Mouse (Mus musculus) heart, adult 11 months (tissue): ENCODE measurements around the gene Ptk6.

Experiments used
- DNase-seq: peaks from one replicate; pipeline ENCODE4 v3.0.0; 2022

Gene Ptk6

DNA sequence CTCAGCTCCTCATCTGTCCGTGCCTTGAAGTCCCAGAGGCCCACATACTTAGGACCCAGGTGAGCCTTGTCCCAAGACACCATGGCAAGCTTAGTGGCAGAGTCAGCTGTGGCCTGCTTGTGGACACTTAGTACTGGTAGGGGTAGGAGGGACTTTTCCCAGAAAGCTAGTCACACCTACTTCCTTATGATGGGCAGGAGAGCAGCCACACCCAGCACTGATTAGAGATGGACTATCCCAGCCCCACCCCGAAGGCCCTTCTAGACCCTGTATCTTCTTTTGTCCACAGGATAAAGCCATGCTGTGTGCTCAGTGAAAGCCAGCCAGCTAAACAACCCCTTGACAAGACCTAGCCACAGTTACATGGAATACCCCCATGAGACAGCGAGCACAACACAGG is at the start of gene Ptk6:
TSS of gene Ptk6 (minus strand) at position 368 of the 400 bp plus-strand sequence.
- no peak for DNase-seq

- DNase-seq: peak; percentile 71
Observed at GRCm38 (mm10) chr2:181251841-181252240, 49.3 kb upstream of the Ptk6 start.

GRCm38 (mm10) chr2:181249217-181249616 is 46.6 kb upstream of the Ptk6 start:
- no peak for DNase-seq

DNA sequence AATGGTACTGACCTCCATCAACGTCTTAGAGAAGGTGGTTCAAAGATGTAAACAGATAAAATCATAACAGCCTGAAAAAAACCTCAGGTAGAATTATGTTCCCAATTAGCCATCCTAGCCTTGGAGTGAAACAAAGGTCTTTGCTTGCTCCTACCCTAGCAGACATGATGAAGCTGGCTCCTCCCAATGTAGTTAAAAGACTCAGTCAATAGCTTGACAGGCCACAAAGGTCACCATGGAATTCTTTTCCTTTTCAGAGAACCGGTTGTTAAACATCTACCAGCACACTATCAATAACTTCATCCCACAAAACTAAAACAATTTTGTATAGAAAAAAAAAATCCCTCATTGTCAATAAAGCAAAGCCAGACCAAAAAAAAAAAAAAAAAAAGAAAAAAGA is 42.4 kb upstream of the Ptk6 start:
- DNase-seq: peak; percentile 7

GRCm38 (mm10) chr2:181243706-181244394 is 41.3 kb upstream of the Ptk6 start:
- DNase-seq: peak; percentile 96

DNA sequence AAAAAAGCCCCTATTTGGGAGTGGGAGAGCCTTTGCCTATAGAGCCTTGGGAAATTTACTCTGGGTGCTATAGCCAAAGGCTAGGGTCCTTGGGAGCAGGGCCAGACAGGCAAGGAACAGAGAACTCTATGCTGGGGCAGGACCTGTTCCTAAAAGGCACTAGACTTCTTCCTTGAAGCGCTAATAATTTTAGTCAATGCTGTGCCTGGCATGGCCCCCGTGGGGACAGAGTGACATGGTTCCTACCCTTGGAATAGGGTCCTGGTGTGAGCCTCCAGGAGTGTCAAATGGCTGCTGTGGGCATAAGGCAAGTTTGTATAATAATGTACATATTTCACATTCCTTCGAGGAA is 39.7 kb upstream of the Ptk6 start:
- DNase-seq: peak; percentile 86

GRCm38 (mm10) chr2:181241602-181242313 is 39.2 kb upstream of the Ptk6 start, which contains the start of gene Helz2:
Gene Helz2, minus strand, starts transcription at chr2:181242027.
- peak; percentile 98 for DNase-seq

GRCm38 (mm10) chr2:181240806-181241440 is 38.3 kb upstream of the Ptk6 start:
- peak; percentile 90 for DNase-seq

DNA sequence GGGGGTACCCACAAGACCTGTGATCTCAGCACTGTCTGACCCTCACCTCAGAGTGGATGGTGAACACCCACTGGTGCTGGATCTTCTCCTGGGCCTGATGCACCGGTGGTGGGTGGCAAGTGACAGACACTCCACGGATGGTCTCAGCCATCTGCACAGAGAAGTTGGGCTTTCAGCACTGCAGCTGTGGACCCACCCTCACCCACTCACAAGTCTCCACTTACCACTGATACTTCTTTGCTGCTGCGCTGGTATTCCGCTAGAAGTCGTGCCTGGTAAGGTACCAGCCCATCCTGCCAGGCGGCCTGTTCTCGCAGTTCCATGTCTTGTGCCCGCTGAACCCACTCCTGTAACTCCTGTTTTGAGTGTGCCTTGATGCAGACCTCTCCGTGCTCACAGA is 36.7 kb upstream of the Ptk6 start:
- peak; percentile 92 for DNase-seq

DNA sequence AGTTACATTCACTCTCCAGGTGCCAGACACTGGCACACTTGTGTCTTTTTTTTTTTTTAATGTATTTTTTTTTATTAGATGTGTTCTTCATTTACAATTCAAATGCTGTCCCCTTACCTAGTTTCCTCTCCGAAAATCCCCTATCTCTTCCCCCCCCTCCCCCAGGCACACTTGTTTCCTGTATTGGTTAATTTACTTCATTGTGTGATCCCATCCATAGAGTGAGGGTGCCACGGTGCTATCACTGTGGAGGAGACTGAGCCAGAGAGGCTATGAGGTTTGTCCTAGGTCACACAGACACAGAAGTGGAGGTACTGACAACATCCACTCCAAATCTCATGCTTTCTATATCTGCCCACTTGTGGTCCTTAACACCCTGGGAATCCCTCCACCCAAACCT is 36.3 kb upstream of the Ptk6 start:
- DNase-seq: no peak

GRCm38 (mm10) chr2:181238091-181238610 is 35.6 kb upstream of the Ptk6 start:
- DNase-seq: peak; percentile 94

- DNase-seq: peak; percentile 87
Observed at GRCm38 (mm10) chr2:181237251-181238014, 34.8 kb upstream of the Ptk6 start.

DNA sequence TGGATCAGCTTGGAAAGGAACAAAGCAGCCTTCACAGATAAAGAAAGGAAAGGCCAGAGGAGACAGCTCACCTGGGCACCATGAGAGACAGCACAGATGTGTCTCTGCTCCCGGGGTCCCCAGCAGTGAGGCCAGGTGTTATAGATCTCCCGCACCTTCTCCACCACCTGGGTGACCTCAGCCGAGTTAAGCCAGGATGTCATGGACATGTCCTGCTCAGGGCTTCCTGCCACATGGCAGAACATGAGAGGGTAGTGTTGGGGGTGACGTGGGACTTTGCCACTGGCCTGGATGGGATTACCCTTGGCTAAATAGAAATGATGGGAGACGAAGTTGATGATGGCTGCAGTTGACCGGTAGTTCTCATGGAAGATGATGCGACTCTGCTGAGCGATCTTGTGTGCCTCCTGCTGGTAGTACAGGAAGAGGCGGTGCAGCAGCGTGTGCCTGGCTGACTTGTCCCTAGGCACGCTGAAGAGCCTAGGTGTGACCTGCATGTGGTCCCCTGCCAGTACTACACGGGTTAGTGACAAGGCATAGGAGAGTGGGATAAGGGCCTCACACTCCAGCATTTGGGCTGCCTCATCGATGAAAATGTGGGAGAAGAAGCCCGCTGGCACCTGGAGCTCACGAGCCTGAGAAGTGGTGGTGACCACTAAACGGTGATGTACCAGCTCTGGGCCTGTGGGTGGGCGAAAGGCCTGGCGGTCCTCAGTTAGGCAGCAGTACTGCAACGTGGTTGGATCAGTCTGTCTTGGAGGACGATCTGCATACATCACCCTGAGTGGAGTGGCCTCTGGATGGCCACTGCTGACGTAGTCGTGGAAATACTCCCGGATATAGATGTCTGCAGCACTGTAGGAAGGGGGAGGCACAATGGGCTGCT is 33.3 kb upstream of the Ptk6 start:
- peak; percentile 89 for DNase-seq

DNA sequence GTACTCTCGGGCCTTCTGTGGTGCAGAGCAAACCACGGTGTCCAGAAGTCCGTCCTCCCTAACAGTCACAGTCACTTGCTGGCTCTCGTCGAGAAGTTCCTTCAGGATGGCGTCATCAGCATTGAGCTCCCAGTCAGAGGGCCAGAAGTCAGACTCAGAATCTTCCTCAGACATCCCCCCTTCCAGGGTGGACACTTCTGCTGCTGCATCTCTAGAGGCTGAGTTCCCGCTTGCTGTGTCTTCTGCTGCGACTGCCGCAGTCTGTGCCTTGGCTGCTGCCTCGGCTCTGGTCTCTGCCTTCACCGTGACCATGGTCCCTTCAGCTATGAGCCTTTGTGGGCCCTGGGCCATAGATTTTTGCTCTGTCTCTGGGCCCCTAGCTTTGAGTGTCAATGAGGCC is 32.1 kb upstream of the Ptk6 start:
- peak; percentile 92 for DNase-seq

GRCm38 (mm10) chr2:181233443-181233842 is 30.9 kb upstream of the Ptk6 start:
- peak; percentile 90 for DNase-seq

GRCm38 (mm10) chr2:181231171-181231570 is 28.6 kb upstream of the Ptk6 start:
- peak; percentile 87 for DNase-seq

DNA sequence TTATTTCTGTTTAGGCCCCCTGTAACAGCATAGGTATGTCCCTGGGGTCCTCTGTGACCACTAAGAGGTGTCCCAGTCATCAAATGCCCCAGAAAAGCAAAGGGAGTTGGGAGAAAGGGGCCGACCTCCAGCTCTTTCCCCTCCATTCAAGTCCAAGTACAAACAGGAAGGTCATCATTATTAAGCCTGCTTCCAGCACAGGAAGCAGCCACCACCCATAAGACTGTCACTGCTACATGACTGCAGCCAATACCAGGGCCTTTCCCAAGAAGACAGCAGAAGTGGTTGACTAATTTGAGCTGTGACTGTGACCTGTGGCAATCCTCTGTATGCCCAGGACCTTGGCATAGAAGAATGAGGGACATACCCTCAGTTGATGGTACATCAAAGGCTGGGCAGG is 25.7 kb upstream of the Ptk6 start:
- peak; percentile 95 for DNase-seq

DNA sequence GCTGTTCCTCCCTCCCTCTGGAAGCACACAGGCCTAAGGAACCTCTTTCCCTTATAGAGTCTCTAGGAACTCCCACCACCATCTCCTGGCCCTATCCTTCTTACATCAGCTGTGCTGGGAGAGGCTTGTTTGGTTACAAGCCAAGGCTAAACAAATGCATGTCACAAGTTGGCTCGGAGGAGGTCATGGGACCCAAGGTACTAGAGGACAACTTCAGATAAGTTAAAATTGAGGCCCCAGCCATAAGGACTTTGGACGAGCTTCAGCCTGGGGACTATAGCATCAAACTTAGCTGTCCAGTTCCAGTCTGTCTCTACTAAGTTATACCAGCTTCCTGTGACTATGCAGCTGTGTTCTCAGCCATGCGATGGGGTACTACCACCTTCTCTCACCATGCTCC is 24.5 kb upstream of the Ptk6 start:
- DNase-seq: no peak

GRCm38 (mm10) chr2:181224994-181225393 is 22.4 kb upstream of the Ptk6 start:
- DNase-seq: no peak

DNA sequence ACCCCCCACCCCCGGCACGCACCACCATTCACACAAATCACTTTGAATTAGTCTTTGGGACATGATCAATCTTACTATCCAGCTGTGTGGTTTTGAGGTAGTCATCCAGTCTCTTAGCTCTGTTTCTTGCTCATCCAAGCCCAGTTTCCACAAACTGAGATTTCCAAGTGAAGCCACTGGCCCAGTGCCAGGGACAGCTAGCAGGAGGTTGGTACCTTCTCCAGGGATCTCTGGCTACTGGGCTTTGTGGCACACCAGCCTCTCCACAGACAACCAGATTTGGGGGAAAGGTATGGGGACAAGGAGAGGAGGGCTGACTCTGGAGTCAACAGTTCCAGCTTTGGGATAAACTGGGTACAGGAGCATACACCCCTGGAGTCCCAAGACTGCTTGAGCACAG is 17.8 kb upstream of the Ptk6 start:
- DNase-seq: no peak

- DNase-seq: peak; percentile 99
Observed at GRCm38 (mm10) chr2:181219538-181220216, 17.1 kb upstream of the Ptk6 start, which contains the start of gene Fndc11. Gene Fndc11, plus strand, starts transcription at chr2:181220013.
